Mouse (Mus musculus) kidney, embryonic 16.5 days (tissue): ENCODE results near the gene Pgam1. TPM values are rescaled to one million over a fixed set of nuclear protein-coding genes. Genes with fewer than 3 reads are reported as not detected.
"Not testable (repeated sequence)": the region's sequence is repeated elsewhere in the genome, so short reads cannot be mapped to it uniquely, and the experiment has no call there.

Source experiments
- ATAC-seq: fragments of 200-750 bp; cut with Nextera tagmentation; 2 replicates; pipeline ENCODE4 v1.8.0; 2017; ENCODE audit warnings: moderate TSS enrichment; ENCODE audit not compliant: low FRiP score, low TSS enrichment
- H3K27ac ChIP-seq: fragments of 300-500 bp; sonication (generic); 2 replicates; pipeline ENCODE4 v1.5.1; 2014; ENCODE audit warnings: low read length
- H3K27me3 ChIP-seq: fragments of 300-500 bp; sonication (generic); 2 replicates; pipeline ENCODE4 v1.6.1; 2014; ENCODE audit warnings: low read length, control low read depth, mixed read lengths; ENCODE audit not compliant: insufficient read depth
- H3K36me3 ChIP-seq: fragments of 300-500 bp; sonication (generic); 2 replicates; pipeline ENCODE4 v1.6.1; 2014; ENCODE audit warnings: low read length, control low read depth, mixed read lengths; ENCODE audit not compliant: insufficient read depth
- H3K4me1 ChIP-seq: fragments of 300-500 bp; sonication (generic); 2 replicates; pipeline ENCODE4 v1.6.1; 2014; ENCODE audit warnings: low read length, control low read depth, mixed read lengths; ENCODE audit not compliant: insufficient read depth
- H3K4me2 ChIP-seq: fragments of 300-500 bp; sonication (generic); replicated peaks from 2 replicates; pipeline ENCODE4 v1.6.1; 2014; ENCODE audit warnings: low read depth, low read length
- H3K4me3 ChIP-seq: fragments of 300-500 bp; sonication (generic); 2 replicates; pipeline ENCODE4 v1.5.1; 2014; ENCODE audit warnings: mild to moderate bottlenecking, low read length
- H3K9ac ChIP-seq: fragments of 300-500 bp; sonication (generic); replicated peaks from 2 replicates; pipeline ENCODE4 v1.6.1; 2014; ENCODE audit warnings: low read length
- H3K9me3 ChIP-seq: fragments of 300-500 bp; sonication (generic); 2 replicates; pipeline ENCODE4 v1.6.1; 2016; ENCODE audit warnings: low read length, control low read depth
- WGBS: fragments of 180-500 bp; shearing (Covaris S2); extraction: QIAGEN DNeasy Blood & Tissue Kit; methylation state at CpG from one replicate; pipeline ENCODE4 v1.1.7; 2014; 5-methylcytosine and 5-hydroxymethylcytosine counted together
- polyA plus RNA-seq: library from polyadenylated mRNA; unstranded; fragments of >200 nt; fragmentation: Nextera tagmentation; extraction: Ambion mirVana; gene quantifications from 2 replicates; pipeline ENCODE4 v1.2.1, GENCODE M21; 2015

The Pgam1 gene
- 823 and 859 TPM in 2 replicates for polyA plus RNA-seq

DNA sequence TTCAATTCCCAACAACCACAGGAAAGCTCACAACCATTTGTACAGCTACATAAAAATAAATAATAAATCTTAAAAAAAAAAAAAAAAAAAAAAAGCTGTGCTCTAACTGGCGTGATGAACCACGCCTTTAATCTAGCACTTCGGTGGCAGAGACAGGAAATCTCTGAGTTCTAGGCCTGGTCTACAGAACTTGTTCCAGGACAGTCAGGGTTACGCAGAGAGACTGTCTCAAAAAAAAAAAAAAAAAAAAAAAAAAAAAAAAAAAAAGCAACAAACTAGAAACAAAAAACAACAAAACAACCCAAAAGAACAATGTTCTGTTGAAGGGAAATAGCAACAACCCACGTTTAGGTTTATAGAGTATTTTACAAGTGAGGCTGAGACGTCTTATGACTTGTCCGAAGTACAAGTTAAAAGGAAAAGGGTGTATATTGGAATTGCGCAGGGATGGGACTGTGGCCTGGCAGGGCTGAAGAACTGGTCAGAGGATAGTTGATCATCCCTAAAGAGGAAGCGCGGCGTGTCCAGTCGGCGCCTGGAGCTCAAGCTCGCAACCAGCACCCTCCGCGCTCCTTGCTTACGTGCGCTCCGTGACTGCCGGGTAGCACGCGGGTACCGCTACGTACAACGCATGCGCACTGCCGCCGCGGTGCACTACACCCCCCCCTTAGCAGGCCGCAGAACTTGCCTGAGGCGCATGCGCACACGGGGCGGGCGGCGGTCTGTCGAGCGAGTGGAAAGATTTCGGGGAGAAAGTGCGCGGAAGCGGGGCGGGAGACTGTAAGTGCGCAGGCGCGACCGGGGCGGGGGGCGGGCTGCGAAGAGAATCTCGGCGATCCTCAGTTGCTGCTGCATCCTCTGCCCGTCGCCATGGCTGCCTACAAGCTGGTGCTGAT is at the start of gene Pgam1:
Gene Pgam1 (plus strand): TSS at position 746 of the 896 bp plus-strand sequence.
- H3K9ac ChIP-seq: peak within 1 kb of the TSS; percentile 99
- no peaks in the 10 kb centered on the region for H3K27me3 ChIP-seq
- 6% methylated on average over 50 of the region's 54 CpGs for WGBS
- H3K9me3 ChIP-seq: no peaks in the 10 kb centered on the region
- H3K4me2 ChIP-seq: peak within 1 kb of the TSS; percentile 89
- peak within 1 kb of the TSS; percentile 98 for H3K27ac ChIP-seq
- peaks cover 25% of the 10 kb centered on the region for H3K4me1 ChIP-seq
- peak within 1 kb of the TSS; percentile 100 for H3K4me3 ChIP-seq
- ATAC-seq: peak; percentile 96
- peaks cover 16% of the 10 kb centered on the region; the same call in 1 of the 2 replicates for H3K36me3 ChIP-seq

DNA sequence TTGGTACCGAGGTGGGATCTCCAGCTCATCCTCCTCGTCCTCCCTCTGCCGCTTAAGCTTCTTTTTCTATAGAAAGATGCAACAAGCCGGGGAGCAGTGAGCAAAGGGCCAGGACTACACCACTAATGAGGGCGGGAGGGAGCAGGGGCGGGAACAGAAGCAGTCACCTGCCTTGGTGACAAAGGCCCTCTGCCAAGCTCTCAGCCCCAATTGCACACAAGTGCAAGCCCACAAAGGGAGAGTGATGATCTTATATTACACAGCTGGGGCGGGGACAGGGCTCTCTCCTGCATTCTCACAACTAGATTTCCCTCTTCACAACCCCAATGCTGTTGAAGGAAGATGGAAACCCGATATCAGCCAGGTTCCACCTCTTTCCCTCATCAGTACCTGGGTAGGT is 45.0 kb upstream of the Pgam1 start:
- peaks cover 30% of the 10 kb centered on the region for H3K36me3 ChIP-seq
- WGBS: 92% methylated on average over 8 of the region's 8 CpGs

DNA sequence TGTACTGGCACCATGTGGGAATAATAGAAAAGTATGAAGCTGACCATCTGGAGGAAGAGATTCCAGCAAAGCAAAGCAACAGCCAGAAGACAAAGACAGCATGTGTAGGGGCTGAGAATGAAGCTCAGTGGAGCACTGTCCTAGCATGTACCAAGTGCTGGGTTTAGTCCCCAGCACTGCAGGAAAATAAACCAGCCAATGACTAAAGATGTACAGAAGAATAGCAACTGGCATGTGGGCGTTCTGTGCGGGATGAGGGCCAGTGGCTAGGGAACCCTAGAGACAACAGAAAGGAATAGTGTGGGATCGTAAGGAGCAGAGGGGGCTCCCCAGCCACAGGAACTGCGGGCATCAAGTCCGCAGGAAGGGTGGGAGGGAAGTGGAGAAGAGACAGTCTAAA is 42.4 kb upstream of the Pgam1 start:
- Histone ChIP-seq H3K9me3 (no peaks in the 10 kb centered on the region), H3K27ac (no peak overlapping the region), H3K9ac (no peak overlapping the region), H3K27me3 (no peaks in the 10 kb centered on the region), H3K4me1 (no peaks in the 10 kb centered on the region), H3K36me3 (peaks cover 35% of the 10 kb centered on the region), H3K4me3 (no peak overlapping the region), H3K4me2 (no peak overlapping the region)
- WGBS: 94% methylated on average over 5 of the region's 5 CpGs
- no peak for ATAC-seq

More for the DNA sequence above, 45.0 kb upstream of the Pgam1 start:
- no peak for ATAC-seq
- Histone ChIP-seq H3K27me3 (no peaks in the 10 kb centered on the region), H3K9ac (no peak overlapping the region), H3K4me2 (no peak overlapping the region), H3K27ac (no peak overlapping the region), H3K4me1 (no peaks in the 10 kb centered on the region), H3K9me3 (no peaks in the 10 kb centered on the region), H3K4me3 (no peak overlapping the region)

DNA sequence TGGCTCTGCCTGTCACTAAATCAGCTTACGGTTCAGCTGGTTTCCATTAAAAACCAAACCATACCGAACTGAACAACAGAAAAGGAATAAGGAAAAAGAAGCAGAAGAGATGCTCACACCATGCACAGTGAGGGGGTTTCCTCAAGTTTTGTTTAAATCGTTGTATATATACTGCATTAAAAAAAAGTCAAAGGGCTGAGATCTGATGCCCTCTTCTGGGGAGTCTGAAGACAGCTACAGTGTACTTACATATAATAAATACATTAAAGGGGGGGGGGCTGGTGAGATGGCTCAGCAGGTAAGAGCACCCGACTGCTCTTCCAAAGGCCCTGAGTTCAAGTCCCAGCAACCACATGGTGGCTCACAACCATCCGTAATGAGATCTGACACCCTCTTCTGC is 41.8 kb upstream of the Pgam1 start:
- 82% methylated on average over 5 of the region's 5 CpGs for WGBS
- H3K9me3 ChIP-seq, H3K4me2 ChIP-seq, ATAC-seq, H3K27me3 ChIP-seq, H3K4me1 ChIP-seq, H3K4me3 ChIP-seq, H3K9ac ChIP-seq, H3K27ac ChIP-seq: not testable (repeated sequence)
- H3K36me3 ChIP-seq: peaks cover 39% of the 10 kb centered on the region

DNA sequence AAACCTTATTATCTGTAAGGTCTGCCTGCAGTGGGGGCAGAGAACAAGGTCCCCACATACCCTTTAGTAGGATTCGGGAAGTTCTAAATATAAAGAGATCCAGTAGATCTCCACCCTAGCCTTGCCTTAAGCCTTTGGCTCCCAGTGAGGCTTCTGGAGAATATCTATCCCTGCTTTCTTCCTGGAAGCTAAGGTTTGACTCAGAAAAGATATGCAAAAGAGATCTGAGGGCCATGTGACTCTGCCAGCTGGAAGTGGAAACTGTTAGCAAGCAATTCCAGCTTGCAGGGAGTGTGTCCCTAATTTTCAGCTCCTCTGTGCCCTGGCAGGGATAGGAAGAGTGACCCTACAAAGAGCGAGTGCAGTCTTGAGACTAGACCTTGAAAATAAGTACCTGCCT is 39.4 kb upstream of the Pgam1 start:
- Histone ChIP-seq H3K9ac (no peak overlapping the region), H3K4me3 (no peak overlapping the region), H3K27me3 (no peaks in the 10 kb centered on the region), H3K27ac (no peak overlapping the region), H3K9me3 (no peaks in the 10 kb centered on the region), H3K36me3 (peaks cover 48% of the 10 kb centered on the region), H3K4me1 (no peaks in the 10 kb centered on the region), H3K4me2 (no peak overlapping the region)
- no peak for ATAC-seq
- WGBS: 92% methylated on average over 2 of the region's 2 CpGs

DNA sequence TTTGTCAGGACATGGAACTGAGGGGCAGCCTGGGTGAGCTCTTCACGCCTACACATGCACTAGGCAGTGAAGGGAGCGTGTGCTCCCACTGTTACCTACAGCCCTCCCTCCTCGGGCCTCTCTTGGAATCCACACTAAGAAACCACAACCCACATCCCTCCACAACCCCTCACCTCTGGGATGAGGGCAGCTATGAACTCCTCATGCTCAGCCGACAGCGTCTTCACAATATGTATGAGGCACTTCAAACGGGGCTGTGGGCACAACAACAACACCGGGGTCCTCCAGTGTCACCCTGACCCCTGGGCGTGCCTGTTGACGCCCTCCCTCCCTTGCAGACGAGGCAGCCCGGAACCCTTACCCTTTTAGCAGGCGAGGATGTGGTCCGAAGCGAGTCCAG is 37.4 kb upstream of the Pgam1 start:
- Histone ChIP-seq H3K9ac (no peak overlapping the region), H3K4me1 (no peaks in the 10 kb centered on the region), H3K27me3 (no peaks in the 10 kb centered on the region), H3K27ac (no peak overlapping the region), H3K4me2 (no peak overlapping the region), H3K36me3 (peaks cover 50% of the 10 kb centered on the region), H3K4me3 (no peak overlapping the region), H3K9me3 (no peaks in the 10 kb centered on the region)
- 91% methylated on average over 14 of the region's 14 CpGs for WGBS
- no peak for ATAC-seq

DNA sequence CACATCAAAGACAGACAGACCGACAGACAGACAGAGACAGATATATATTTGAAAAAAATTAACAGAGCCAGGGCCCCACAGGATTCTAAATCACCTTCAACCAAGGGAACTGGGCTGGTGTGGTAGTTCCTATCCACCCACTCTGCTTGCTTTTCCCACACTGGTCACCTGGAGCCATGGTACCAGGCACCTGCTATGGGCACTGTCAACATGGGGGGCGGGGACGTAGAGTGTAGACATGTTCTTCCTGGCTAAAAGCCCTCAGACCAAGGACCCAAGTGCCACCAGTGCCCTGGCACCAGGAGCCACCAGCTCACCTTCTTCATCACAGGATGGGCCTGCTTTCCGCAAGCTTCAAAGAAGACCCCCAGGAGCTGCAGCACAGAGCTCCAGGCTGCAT is 29.9 kb upstream of the Pgam1 start:
- H3K9me3 ChIP-seq: no peaks in the 10 kb centered on the region
- WGBS: 94% methylated on average over 4 of the region's 4 CpGs
- H3K27me3 ChIP-seq: no peaks in the 10 kb centered on the region
- H3K27ac ChIP-seq: no peak overlapping the region
- H3K9ac ChIP-seq: no peak overlapping the region
- H3K4me1 ChIP-seq: no peaks in the 10 kb centered on the region
- no peak for ATAC-seq
- H3K36me3 ChIP-seq: peaks cover 46% of the 10 kb centered on the region
- no peak overlapping the region for H3K4me3 ChIP-seq
- H3K4me2 ChIP-seq: no peak overlapping the region

DNA sequence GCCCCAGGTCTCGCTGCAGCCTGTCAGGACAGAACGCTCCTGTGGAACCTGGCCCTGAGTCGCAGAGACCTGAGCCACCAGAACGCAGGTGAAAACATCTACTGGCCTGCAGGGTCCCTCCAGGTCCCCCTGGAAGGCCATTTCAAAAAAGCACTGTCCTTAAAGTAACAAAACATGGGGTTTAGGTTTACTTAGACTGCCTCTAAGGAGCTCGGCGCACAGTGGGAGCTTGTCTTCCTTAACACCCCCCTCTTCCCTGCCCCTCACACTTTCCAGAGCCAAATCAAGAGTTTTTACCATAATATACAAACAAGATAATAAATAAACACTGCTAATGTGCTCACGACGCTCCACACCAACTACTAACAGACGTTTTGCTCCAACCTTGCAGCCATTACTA is 27.8 kb upstream of the Pgam1 start:
- Histone ChIP-seq H3K36me3 (peaks cover 40% of the 10 kb centered on the region), H3K4me2 (no peak overlapping the region), H3K9ac (no peak overlapping the region), H3K27me3 (no peaks in the 10 kb centered on the region), H3K4me1 (no peaks in the 10 kb centered on the region), H3K27ac (no peak overlapping the region), H3K4me3 (no peak overlapping the region), H3K9me3 (no peaks in the 10 kb centered on the region)
- no peak for ATAC-seq
- WGBS: 95% methylated on average over 9 of the region's 9 CpGs

DNA sequence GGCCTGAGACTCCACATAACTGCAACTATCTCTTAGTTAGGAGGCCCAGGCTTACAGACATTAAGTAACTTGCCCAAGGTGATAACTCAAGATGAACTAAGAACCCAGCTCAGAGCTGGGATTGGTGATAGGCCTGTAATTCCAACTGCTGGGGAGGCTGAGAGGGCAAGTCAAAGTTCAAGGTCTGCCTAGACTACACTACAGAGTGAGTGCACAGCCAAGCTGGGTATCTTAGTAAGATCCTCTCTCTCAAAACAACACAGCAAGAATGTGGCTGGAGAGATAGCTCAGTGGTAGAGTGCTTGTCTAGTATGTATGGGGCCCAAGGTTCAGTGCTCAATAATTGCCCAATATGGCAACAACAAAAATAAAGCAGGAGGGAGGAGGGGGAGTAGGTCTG is 23.5 kb upstream of the Pgam1 start:
- Histone ChIP-seq H3K27ac (no peak overlapping the region), H3K4me2 (no peak overlapping the region), H3K36me3 (peaks cover 34% of the 10 kb centered on the region), H3K9ac (no peak overlapping the region), H3K27me3 (no peaks in the 10 kb centered on the region), H3K9me3 (no peaks in the 10 kb centered on the region), H3K4me1 (no peaks in the 10 kb centered on the region), H3K4me3 (no peak overlapping the region)
- no peak for ATAC-seq

DNA sequence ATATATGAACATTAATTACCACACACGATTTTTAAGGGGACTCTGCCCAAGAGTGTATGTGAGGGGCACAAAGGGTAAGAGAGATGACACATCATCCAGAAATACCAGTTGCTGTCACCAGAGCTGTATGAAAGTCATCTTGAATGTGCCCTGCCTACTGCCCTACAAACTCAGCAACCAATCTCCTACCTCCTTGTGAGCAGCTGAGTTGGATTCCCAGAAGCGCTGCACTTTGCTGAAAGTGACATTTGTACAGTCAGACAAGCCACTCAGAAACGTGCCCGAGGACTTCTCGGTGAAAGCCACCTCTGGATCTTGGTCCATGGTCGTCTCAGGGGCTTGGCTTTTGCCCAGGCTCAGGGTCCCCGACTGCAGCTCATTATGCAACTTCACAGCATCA is 16.8 kb upstream of the Pgam1 start:
- Histone ChIP-seq H3K4me3 (peak overlapping the region; percentile 95), H3K27me3 (no peaks in the 10 kb centered on the region), H3K9me3 (no peaks in the 10 kb centered on the region), H3K9ac (peak overlapping the region; percentile 63; the same call in 1 of the 2 replicates), H3K36me3 (0 out of 2 replicates have a peak, but pooled peaks cover 5% of the 10 kb centered on the region), H3K27ac (no peak overlapping the region), H3K4me2 (peak overlapping the region; percentile 92), H3K4me1 (peaks cover 15% of the 10 kb centered on the region)
- 44% methylated on average over 7 of the region's 7 CpGs for WGBS
- ATAC-seq: no peak
